Mouse (Mus musculus): Measurements from ENCODE around the gene Xpo4.
"Not testable (repeated sequence)": the region's sequence is repeated elsewhere in the genome, so short reads cannot be mapped to it uniquely, and the experiment has no call there.

The Xpo4 gene

GRCm38 (mm10) chr14:57664822-57665627 lies at the start of gene Xpo4:
Gene Xpo4, minus strand, starts transcription at chr14:57665430.
- DNase-seq (ENCODE audit: low spot score in 2 of 2): peak; percentile 68 to 73

GRCm38 (mm10) chr14:57712884-57713283 lies 47.7 kb upstream of the Xpo4 start:
- no peak for DNase-seq (ENCODE audit: low spot score in 2 of 2)

GRCm38 (mm10) chr14:57711059-57711458 lies 45.8 kb upstream of the Xpo4 start:
- DNase-seq (ENCODE audit: low spot score in 2 of 2): no peak

GRCm38 (mm10) chr14:57709171-57709570 lies 43.9 kb upstream of the Xpo4 start:
- DNase-seq (ENCODE audit: low spot score in 2 of 2): no peak

DNA sequence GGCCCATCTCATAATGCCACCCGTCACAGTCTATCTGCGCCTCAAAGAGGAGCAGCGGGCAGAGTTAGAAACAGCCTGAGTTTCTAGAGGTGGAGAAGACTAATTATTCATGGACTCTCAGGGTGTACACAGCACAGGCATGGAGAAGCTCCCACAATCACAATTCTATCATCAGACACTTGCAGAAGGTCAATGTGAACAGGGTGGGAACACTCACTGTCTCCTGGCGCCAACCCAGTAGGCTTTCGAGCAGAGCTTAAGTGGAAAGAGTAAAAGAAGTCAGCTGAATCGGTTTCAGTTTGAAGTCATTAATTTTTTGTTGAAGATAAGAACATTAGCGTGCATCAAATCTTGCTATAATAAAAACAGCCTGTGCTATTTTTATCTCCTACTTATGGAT lies 43.4 kb upstream of the Xpo4 start:
- no peak for DNase-seq (ENCODE audit: low spot score in 2 of 2)

DNA sequence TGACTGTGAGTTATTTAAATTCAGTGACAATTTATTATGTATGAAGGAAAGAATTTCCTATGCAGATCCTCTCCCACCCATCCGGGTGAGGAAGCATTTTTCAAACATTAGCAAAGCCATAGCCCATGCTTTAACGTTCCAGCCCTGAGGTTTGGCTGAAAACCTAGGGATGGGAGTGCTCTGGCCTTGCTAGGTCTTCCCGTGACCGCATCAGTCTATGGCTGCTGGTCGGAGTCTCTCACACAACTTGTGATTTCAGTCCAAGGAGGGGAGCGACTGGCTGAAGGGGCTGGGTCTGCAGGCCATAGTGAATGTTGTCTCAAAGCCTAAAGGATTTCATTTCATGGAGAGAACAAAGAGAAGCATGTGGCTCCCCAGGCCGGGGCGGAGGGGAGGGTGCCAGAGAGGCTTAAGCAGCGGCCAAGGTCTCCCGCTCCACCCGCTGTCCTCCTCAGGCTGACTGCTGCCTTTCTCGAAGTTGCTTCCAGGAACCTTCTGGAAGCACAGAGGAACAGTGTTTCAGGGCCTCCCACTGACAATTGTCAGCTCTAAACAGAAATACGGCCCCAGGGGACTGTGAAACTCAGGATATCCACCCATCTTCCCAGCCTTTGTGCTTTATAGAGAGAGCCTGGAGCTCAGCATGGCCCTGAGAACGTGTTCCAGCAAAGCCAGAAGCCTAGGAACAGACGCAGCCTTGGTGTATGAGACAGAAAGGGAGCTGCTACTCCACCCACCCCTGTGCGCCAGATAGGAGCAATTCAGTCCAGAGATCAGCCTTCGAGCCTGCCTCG lies 42.1 kb upstream of the Xpo4 start:
- DNase-seq (ENCODE audit: low spot score in 2 of 2): no peak

DNA sequence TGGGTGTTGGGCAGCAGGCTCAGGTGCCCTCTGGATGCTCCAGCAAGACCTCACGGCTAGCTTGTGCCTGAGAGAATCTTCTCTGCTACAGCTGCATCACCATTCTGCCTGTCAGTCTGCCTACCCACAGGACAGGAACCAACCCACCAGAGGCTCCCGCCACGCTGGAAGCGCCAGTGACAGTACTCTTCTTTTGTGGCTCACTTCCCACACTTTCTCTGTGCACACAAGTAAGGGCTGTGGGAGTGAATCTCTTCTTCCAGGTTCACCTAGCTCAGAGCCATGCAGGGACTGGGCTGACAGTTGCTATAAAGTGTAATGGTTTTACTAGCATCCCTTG lies 41.5 kb upstream of the Xpo4 start:
- DNase-seq (ENCODE audit: low spot score in 2 of 2): no peak

GRCm38 (mm10) chr14:57705759-57706158 lies 40.5 kb upstream of the Xpo4 start:
- DNase-seq (ENCODE audit: low spot score in 2 of 2): no peak

- DNase-seq (ENCODE audit: low spot score in 2 of 2): no peak
Measured at GRCm38 (mm10) chr14:57705075-57705474, 39.8 kb upstream of the Xpo4 start.

GRCm38 (mm10) chr14:57701915-57702477 lies 36.8 kb upstream of the Xpo4 start:
- no peak for DNase-seq (ENCODE audit: low spot score in 2 of 2)

DNA sequence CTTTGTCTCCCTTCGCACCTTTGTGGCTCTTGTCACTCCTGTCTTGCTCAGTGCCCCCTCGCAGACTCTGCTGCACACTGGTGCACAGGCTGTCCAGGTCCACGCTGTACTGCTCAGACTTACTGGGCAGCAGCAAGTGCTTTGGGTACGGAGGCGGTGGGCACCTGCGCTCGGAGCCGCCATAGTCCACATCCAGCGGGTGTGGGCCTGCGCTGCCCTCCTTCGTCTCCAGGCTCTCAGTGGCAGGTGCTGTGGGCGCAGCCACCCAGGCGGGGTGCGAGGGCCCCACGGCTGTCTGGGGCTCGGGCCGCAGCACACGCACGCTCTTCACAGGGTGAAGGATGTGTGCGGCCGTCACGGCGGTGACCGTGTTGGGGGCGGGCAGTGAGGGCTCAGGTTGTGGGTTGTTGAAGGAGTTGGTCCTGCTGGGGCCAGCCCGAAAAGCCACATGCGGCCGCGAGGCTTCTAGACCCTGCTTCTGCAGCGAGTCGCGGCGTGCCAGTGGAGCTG lies 34.3 kb upstream of the Xpo4 start:
- no peak for DNase-seq (ENCODE audit: low spot score in 2 of 2)

DNA sequence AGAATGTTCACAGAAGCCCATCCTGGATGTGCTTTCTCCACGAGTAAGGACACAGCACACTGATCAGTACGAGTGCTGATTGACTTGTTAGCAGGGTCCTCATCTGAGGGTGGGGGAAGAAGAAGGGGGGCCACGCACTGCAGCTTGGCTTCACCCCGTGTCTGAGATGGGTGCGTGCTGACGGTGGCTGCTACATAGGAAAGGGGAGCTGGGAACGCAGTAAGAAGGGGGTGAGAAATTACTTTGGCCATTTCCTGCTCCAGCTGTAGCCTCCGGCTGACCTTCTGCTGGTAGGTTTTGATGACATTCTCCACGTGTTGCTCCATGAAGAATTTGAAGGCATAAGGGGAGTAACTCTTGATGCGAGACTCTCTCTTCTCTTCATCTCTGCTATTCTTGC lies 33.8 kb upstream of the Xpo4 start:
- no peak for DNase-seq (ENCODE audit: low spot score in 2 of 2)

DNA sequence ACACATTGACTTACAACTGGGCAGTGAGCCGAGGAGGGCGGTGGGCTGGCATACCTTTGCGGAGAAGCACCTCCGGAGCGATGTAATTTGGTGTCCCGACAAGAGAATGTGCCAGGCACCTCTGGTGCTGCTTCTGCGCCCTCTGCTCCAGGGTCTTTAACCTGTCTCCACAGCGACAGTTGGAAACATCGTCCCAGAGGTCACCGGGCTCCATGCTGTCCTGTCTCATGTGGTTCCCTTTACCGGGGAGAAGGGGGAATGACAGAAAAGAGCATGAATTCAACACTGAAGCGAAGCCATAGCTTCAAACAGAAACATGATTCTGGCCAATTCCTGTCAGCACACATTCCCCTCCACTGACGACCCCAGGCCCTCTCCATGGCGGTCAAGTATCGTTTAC lies 30.8 kb upstream of the Xpo4 start:
- DNase-seq (ENCODE audit: low spot score in 2 of 2): no peak

DNA sequence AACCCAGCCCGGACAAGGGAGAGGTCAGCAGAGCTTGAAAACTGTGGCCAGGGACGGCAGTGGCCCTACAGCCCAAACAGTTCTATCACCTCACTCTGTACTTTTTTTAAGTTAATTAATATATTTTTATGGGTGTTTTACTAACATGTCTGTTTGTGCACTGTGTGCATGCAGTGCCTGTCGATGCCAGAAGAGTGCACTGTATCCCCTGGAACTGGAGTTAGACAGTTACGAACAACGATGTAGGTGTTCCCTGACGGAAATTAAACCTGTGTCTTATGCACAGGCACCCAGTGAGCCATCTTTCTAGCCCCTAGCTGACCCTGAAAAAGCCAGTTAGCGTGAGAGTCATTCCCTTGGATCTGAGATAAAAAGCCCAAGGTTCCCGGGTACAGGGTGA lies 30.3 kb upstream of the Xpo4 start:
- DNase-seq (ENCODE audit: low spot score in 2 of 2): no peak

DNA sequence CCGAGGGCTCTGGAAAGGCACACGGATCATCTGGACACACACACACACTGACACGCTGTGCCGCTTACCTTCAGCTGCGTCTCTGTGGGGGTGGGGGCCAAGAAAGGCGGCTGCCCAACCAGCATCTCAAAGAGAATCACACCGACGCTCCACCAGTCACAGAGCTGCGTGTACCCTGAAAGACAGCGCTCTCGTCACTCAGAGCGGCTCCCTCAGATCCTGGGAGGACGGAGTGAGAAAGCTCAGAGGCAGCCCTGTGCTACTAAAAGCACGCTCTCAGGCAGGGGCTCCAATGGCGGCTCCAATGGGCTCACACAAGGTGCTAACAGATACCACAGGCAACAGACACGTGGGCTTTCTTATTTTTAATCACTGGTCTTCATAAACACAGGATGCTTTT lies 29.0 kb upstream of the Xpo4 start:
- no peak for DNase-seq (ENCODE audit: low spot score in 2 of 2)

- DNase-seq (ENCODE audit: low spot score in 2 of 2): no peak
Measured at GRCm38 (mm10) chr14:57692517-57693130, 27.4 kb upstream of the Xpo4 start.

- no peak for DNase-seq (ENCODE audit: low spot score in 2 of 2)
Measured at GRCm38 (mm10) chr14:57691316-57691715, 26.1 kb upstream of the Xpo4 start.

- DNase-seq (ENCODE audit: low spot score in 2 of 2): no peak
Measured at GRCm38 (mm10) chr14:57690681-57691080, 25.5 kb upstream of the Xpo4 start.

- not testable (repeated sequence) for DNase-seq (ENCODE audit: low spot score in 2 of 2)
Measured at GRCm38 (mm10) chr14:57688066-57688465, 22.8 kb upstream of the Xpo4 start.

DNA sequence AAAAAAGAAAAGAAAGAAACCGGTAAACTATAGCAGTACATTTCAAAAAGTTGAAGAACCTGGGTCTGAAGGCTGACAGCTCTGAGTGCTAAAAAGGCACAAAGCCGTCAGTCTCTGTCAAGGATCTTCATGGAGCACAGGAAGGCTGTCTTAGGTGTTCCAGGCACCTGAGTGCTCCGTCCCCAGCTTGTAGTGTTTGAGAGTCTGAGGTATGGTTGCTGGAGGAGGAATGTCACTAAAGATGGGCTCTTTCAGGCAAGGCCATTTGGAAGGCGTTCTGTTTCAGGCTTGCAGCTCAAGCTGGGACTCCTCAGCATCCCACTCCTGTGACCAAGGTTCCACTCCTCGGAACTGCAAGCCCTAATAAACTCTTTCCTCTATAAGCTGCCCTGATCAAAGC lies 22.2 kb upstream of the Xpo4 start:
- DNase-seq (ENCODE audit: low spot score in 2 of 2): no peak

- no peak for DNase-seq (ENCODE audit: low spot score in 2 of 2)
Measured at GRCm38 (mm10) chr14:57686647-57687046, 21.4 kb upstream of the Xpo4 start.

- peak; percentile 52 to 76 for DNase-seq (ENCODE audit: low spot score in 2 of 2)
Measured at GRCm38 (mm10) chr14:57684579-57684978, 19.3 kb upstream of the Xpo4 start.
